Mouse (Mus musculus): ENCODE data around the gene Phactr1. TPM values are rescaled to one million over a fixed set of nuclear protein-coding genes. Genes with fewer than 3 reads are reported as not detected.

Gene Phactr1
- total and polyA plus RNA-seq, 3 experiments: 0.11 TPM; not detected in 2

DNA sequence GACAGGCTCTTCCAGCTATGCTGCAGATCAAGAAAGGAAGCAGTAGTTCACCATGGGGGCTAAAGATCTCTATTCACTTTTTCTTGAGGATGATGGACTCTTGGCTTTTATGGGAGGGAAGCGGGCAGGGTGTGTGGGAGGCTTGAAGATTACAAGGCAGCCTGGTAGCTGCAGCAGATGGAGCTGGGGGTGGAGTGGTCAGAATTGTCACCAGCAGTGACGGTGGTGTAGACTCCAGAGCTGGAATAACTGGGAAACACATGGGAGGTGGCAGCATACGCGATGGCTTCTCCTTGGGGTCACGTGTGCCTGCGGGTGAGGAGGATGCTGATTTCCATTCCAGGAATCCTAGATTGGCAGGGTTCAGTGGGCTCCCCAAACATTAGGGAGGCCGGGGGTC, 3.8 kb downstream of the Phactr1 start:
- Histone ChIP-seq H3K4me1 (ENCODE audit: insufficient read depth, low read depth, low read length) (no peaks in the 10 kb centered on the region), H3K4me3 (ENCODE audit: low read depth, low read length) (no peak overlapping the region)

DNA sequence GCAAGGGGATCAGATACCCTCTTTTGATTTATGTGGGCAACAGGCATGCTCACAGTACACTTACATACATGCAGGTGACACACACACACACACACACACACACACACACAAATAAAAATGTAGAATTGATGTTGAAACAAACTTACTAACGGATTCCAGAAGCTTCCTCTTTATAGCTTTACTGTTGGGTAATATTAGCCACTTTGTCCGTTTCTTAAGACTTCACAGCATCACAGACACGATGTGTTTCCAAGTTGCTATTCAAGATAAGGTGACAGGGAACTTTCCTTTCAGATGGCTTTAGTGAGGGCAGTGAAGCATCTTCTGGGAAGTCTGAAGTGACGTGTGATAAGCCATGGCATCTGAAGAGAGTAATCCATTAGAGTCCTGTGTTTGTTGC, 11.8 kb downstream of the Phactr1 start:
- H3K36me3 ChIP-seq (replicated peaks): no peaks in the 10 kb centered on the region
- H3K4me1 ChIP-seq (ENCODE audit: insufficient read depth, low read depth, low read length): no peaks in the 10 kb centered on the region
- ATAC-seq (ENCODE audit: extremely low read depth, insufficient number of reproducible peaks, low FRiP score, poor library complexity, severe bottlenecking) (no peak), DNase-seq (ENCODE audit: low spot score) (no peak)
- TF ChIP-seq TAL1 (conservative IDR thresholded peaks at IDR 0.05; ENCODE audit: low read depth, low read length): no peak
- TF ChIP-seq POLR2AphosphoS5 (IDR thresholded peaks at IDR 0.05; ENCODE audit: insufficient replicate concordance, low read depth, low read length): no peak
- TF ChIP-seq GATA1 (IDR thresholded peaks at IDR 0.05; ENCODE audit: borderline replicate concordance, low read length): no peak
- TF ChIP-seq CTCF (IDR thresholded peaks at IDR 0.05; ENCODE audit: low read depth, low read length): no peak
- no peak for TF ChIP-seq GATA2 (IDR thresholded peaks at IDR 0.05; ENCODE audit: borderline replicate concordance, low read depth, low read length)
- no peaks in the 10 kb centered on the region for H3K27me3 ChIP-seq (ENCODE audit: insufficient read depth, low read length)
- H3K4me3 ChIP-seq (ENCODE audit: low read depth, low read length): no peak overlapping the region
- peaks cover 5% of the 10 kb centered on the region; the same call in 1 of the 2 replicates for H3K9me3 ChIP-seq (replicated peaks)

More for the DNA sequence above, 3.8 kb downstream of the Phactr1 start:
- Histone ChIP-seq H3K27me3 (ENCODE audit: insufficient read depth, low read length) (no peaks in the 10 kb centered on the region), H3K9me3 (replicated peaks) (peaks cover 14% of the 10 kb centered on the region), H3K36me3 (replicated peaks) (no peaks in the 10 kb centered on the region)
- no peak for DNase-seq (ENCODE audit: low spot score)
- TF ChIP-seq TAL1 (conservative IDR thresholded peaks at IDR 0.05; ENCODE audit: low read depth, low read length) (no peak), CTCF (IDR thresholded peaks at IDR 0.05; ENCODE audit: low read depth, low read length) (no peak), POLR2AphosphoS5 (IDR thresholded peaks at IDR 0.05; ENCODE audit: insufficient replicate concordance, low read depth, low read length) (no peak), GATA2 (IDR thresholded peaks at IDR 0.05; ENCODE audit: borderline replicate concordance, low read depth, low read length) (no peak), GATA1 (IDR thresholded peaks at IDR 0.05; ENCODE audit: borderline replicate concordance, low read length) (no peak)
- no peak for ATAC-seq (ENCODE audit: extremely low read depth, insufficient number of reproducible peaks, low FRiP score, poor library complexity, severe bottlenecking)

DNA sequence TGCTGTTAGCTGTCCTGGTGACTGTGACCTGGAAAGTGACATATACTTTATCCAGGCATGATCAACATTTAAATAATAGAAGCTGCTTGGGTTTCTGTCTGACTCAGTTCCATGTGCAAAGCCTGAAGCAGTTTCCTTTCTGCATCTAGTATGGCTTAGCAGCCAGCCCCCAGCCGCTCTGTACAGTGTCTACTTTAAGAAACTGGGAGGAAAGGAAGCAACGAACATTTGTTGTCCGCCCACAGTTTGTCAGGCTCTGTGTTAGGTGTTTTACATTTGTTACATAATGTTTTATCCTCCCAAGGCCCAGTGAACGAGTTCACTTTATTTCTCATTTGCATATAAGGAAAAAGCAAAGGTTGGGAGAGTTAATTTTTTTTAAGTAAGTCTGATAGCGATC, 16.2 kb downstream of the Phactr1 start:
- TF ChIP-seq CTCF (IDR thresholded peaks at IDR 0.05; ENCODE audit: low read depth, low read length) (no peak), GATA1 (IDR thresholded peaks at IDR 0.05; ENCODE audit: borderline replicate concordance, low read length) (no peak), GATA2 (IDR thresholded peaks at IDR 0.05; ENCODE audit: borderline replicate concordance, low read depth, low read length) (no peak), TAL1 (conservative IDR thresholded peaks at IDR 0.05; ENCODE audit: low read depth, low read length) (no peak), POLR2AphosphoS5 (IDR thresholded peaks at IDR 0.05; ENCODE audit: insufficient replicate concordance, low read depth, low read length) (no peak)

GRCm38 (mm10) chr13:42709148-42709547, 28.7 kb downstream of the Phactr1 start:
- no peaks in the 10 kb centered on the region for H3K4me1 ChIP-seq (ENCODE audit: insufficient read depth, low read depth, low read length)
- no peaks in the 10 kb centered on the region for H3K36me3 ChIP-seq (replicated peaks)
- TF ChIP-seq GATA2 (IDR thresholded peaks at IDR 0.05; ENCODE audit: borderline replicate concordance, low read depth, low read length) (no peak), CTCF (IDR thresholded peaks at IDR 0.05; ENCODE audit: low read depth, low read length) (no peak), TAL1 (conservative IDR thresholded peaks at IDR 0.05; ENCODE audit: low read depth, low read length) (no peak), POLR2AphosphoS5 (IDR thresholded peaks at IDR 0.05; ENCODE audit: insufficient replicate concordance, low read depth, low read length) (no peak), GATA1 (IDR thresholded peaks at IDR 0.05; ENCODE audit: borderline replicate concordance, low read length) (no peak)
- H3K9me3 ChIP-seq (replicated peaks): peaks cover 29% of the 10 kb centered on the region
- ATAC-seq (ENCODE audit: extremely low read depth, insufficient number of reproducible peaks, low FRiP score, poor library complexity, severe bottlenecking) (no peak), DNase-seq (ENCODE audit: low spot score) (no peak)
- no peaks in the 10 kb centered on the region for H3K27me3 ChIP-seq (ENCODE audit: insufficient read depth, low read length)
- no peak overlapping the region for H3K4me3 ChIP-seq (ENCODE audit: low read depth, low read length)

More for the DNA sequence above, 16.2 kb downstream of the Phactr1 start:
- H3K36me3 ChIP-seq (replicated peaks): no peaks in the 10 kb centered on the region
- no peaks in the 10 kb centered on the region for H3K4me1 ChIP-seq (ENCODE audit: insufficient read depth, low read depth, low read length)
- no peaks in the 10 kb centered on the region for H3K9me3 ChIP-seq (replicated peaks)
- no peak overlapping the region for H3K4me3 ChIP-seq (ENCODE audit: low read depth, low read length)
- ATAC-seq (ENCODE audit: extremely low read depth, insufficient number of reproducible peaks, low FRiP score, poor library complexity, severe bottlenecking): no peak
- DNase-seq (ENCODE audit: low spot score): no peak
- no peaks in the 10 kb centered on the region for H3K27me3 ChIP-seq (ENCODE audit: insufficient read depth, low read length)

DNA sequence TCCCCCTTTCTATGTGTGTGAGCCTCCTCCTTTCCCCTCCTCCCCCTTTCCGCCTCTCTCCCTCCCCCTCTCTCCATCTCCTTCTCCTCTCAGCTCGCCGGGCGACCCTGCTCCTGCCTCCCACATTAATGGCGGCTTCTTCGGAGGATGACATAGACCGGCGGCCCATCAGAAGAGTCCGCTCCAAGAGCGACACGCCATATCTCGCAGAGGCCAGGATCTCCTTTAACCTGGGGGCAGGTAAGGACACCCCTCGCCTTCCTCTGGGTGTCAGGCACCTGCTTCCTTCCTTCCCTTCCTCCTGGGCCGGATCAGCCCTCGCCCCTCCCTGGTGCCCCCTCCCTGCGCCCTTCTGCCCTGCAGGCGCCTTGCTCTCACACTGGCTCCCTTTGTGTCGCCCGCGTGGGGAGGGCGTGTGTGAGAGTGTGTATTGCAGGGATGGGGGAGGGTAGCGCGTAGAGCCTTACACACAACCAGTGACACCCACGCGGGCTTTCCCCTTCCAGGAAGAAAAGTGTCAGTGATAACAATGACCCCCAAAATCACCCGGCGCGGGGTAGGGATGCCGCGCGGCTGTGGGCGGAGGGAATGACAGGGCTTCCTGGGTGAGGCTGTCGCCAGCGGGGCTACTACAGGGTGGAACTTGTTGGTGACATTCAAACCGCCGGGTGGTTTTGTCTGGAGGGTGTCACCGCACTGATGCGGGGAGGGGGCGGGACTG, 29.3 kb downstream of the Phactr1 start:
- H3K4me3 ChIP-seq (ENCODE audit: low read depth, low read length): peak overlapping the region; percentile 19; the same call in 1 of the 2 replicates
- peaks cover 29% of the 10 kb centered on the region for H3K9me3 ChIP-seq (replicated peaks)
- no peaks in the 10 kb centered on the region for H3K27me3 ChIP-seq (ENCODE audit: insufficient read depth, low read length)
- H3K4me1 ChIP-seq (ENCODE audit: insufficient read depth, low read depth, low read length): no peaks in the 10 kb centered on the region
- DNase-seq (ENCODE audit: low spot score): no peak
- ATAC-seq (ENCODE audit: extremely low read depth, insufficient number of reproducible peaks, low FRiP score, poor library complexity, severe bottlenecking): no peak
- no peaks in the 10 kb centered on the region for H3K36me3 ChIP-seq (replicated peaks)
- TF ChIP-seq GATA1 (IDR thresholded peaks at IDR 0.05; ENCODE audit: borderline replicate concordance, low read length): no peak
- TF ChIP-seq GATA2 (IDR thresholded peaks at IDR 0.05; ENCODE audit: borderline replicate concordance, low read depth, low read length): no peak
- TF ChIP-seq CTCF (IDR thresholded peaks at IDR 0.05; ENCODE audit: low read depth, low read length): no peak
- no peak for TF ChIP-seq TAL1 (conservative IDR thresholded peaks at IDR 0.05; ENCODE audit: low read depth, low read length)
- no peak for TF ChIP-seq POLR2AphosphoS5 (IDR thresholded peaks at IDR 0.05; ENCODE audit: insufficient replicate concordance, low read depth, low read length)

DNA sequence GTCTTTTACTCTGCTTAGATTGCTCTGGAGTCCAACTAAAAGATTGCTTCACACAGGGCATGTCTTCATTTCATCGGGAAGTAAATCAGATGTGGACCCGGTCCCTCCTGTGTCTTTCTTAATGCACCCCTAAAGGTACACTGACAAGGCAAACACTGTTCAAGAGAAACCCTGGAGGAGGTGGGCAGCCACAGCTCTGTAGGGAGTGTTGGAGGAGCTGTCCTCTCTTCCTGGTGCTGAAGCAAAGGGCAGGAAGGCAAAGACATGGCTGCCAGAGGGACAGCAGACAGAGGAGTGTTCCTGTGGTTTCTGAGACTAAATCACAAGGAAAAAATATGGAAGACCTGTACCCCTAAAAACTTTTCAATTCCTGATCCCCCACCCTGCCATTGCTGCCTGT, 31.1 kb downstream of the Phactr1 start:
- Histone ChIP-seq H3K4me3 (ENCODE audit: low read depth, low read length) (no peak overlapping the region), H3K27me3 (ENCODE audit: insufficient read depth, low read length) (no peaks in the 10 kb centered on the region), H3K4me1 (ENCODE audit: insufficient read depth, low read depth, low read length) (no peaks in the 10 kb centered on the region), H3K36me3 (replicated peaks) (no peaks in the 10 kb centered on the region), H3K9me3 (replicated peaks) (peaks cover 29% of the 10 kb centered on the region)
- no peak for DNase-seq (ENCODE audit: low spot score)
- TF ChIP-seq GATA2 (IDR thresholded peaks at IDR 0.05; ENCODE audit: borderline replicate concordance, low read depth, low read length): no peak
- no peak for TF ChIP-seq POLR2AphosphoS5 (IDR thresholded peaks at IDR 0.05; ENCODE audit: insufficient replicate concordance, low read depth, low read length)
- no peak for TF ChIP-seq GATA1 (IDR thresholded peaks at IDR 0.05; ENCODE audit: borderline replicate concordance, low read length)
- no peak for TF ChIP-seq CTCF (IDR thresholded peaks at IDR 0.05; ENCODE audit: low read depth, low read length)
- no peak for TF ChIP-seq TAL1 (conservative IDR thresholded peaks at IDR 0.05; ENCODE audit: low read depth, low read length)
- ATAC-seq (ENCODE audit: extremely low read depth, insufficient number of reproducible peaks, low FRiP score, poor library complexity, severe bottlenecking): no peak
